Mouse (Mus musculus) heart, embryonic 15.5 days (tissue): ENCODE data around the gene Hoxb6. TPM values are rescaled to one million over a fixed set of nuclear protein-coding genes. Genes with fewer than 3 reads are reported as not detected.

ENCODE experiments used
- ATAC-seq: fragments of 200-750 bp; cut with Nextera tagmentation; replicated peaks from 2 replicates; pipeline ENCODE4 v1.8.0; 2017; ENCODE audit warnings: low read depth, moderate TSS enrichment; ENCODE audit not compliant: insufficient number of reproducible peaks, insufficient read depth, low FRiP score
- H3K27ac ChIP-seq: fragments of 300-500 bp; sonication (generic); 2 replicates; pipeline ENCODE4 v1.5.1; 2015; ENCODE audit warnings: mild to moderate bottlenecking, inconsistent platforms
- H3K27me3 ChIP-seq: fragments of 300-500 bp; sonication (generic); 2 replicates; pipeline ENCODE4 v1.6.1; 2015; ENCODE audit warnings: inconsistent platforms
- H3K36me3 ChIP-seq: fragments of 300-500 bp; sonication (generic); 2 replicates; pipeline ENCODE4 v1.6.1; 2015; ENCODE audit warnings: mild to moderate bottlenecking, inconsistent platforms
- H3K4me1 ChIP-seq: fragments of 300-500 bp; sonication (generic); replicated peaks from 2 replicates; pipeline ENCODE4 v1.6.1; 2015; ENCODE audit warnings: inconsistent platforms
- H3K4me2 ChIP-seq: fragments of 300-500 bp; sonication (generic); 2 replicates; pipeline ENCODE4 v1.6.1; 2015; ENCODE audit warnings: inconsistent platforms, mild to moderate bottlenecking, moderate library complexity
- H3K4me3 ChIP-seq: fragments of 300-500 bp; sonication (generic); 2 replicates; pipeline ENCODE4 v1.5.1; 2015; ENCODE audit warnings: mild to moderate bottlenecking, inconsistent platforms
- H3K9ac ChIP-seq: fragments of 300-500 bp; sonication (generic); 2 replicates; pipeline ENCODE4 v1.6.1; 2015; ENCODE audit warnings: mild to moderate bottlenecking, inconsistent platforms
- H3K9me3 ChIP-seq: fragments of 300-500 bp; sonication (generic); replicated peaks from 2 replicates; pipeline ENCODE4 v1.6.1; 2016; ENCODE audit warnings: inconsistent platforms
- WGBS: fragments of 180-500 bp; shearing (Covaris S2); methylation state at CpG from one replicate; pipeline ENCODE4 v1.1.7; 2015; ENCODE audit warnings: mixed read lengths; 5-methylcytosine and 5-hydroxymethylcytosine counted together
- polyA plus RNA-seq: library from polyadenylated mRNA; unstranded; fragments of >200 nt; fragmentation: Nextera tagmentation; extraction: Ambion mirVana; gene quantifications from 2 replicates; pipeline ENCODE4 v1.2.1, GENCODE M21; 2015

Gene Hoxb6
- 0.49 and 1.2 TPM in 2 replicates for polyA plus RNA-seq

- H3K9ac ChIP-seq, result no peak within 1 kb of the TSS
- H3K4me2 ChIP-seq, result no peak within 1 kb of the TSS
- ATAC-seq, result no peak
- H3K4me3 ChIP-seq, result peak within 1 kb of the TSS; percentile 10; the same call in 1 of the 2 replicates
- peaks cover 98% of the 10 kb centered on the region for H3K27me3 ChIP-seq
- H3K4me1 ChIP-seq, result peaks cover 9% of the 10 kb centered on the region
- no peaks in the 10 kb centered on the region for H3K36me3 ChIP-seq
- 5% methylated on average over 22 of the region's 22 CpGs for WGBS
- no peaks in the 10 kb centered on the region for H3K9me3 ChIP-seq
- H3K27ac ChIP-seq, result no peak within 1 kb of the TSS
Measured at GRCm38 (mm10) chr11:96291681-96292564, at the start of gene Hoxb6. Gene Hoxb6, plus strand, starts transcription at chr11:96292476.

- Histone ChIP-seq H3K27ac (no peak overlapping the region), H3K27me3 (peaks cover 98% of the 10 kb centered on the region), H3K4me2 (no peak overlapping the region), H3K36me3 (no peaks in the 10 kb centered on the region), H3K4me1 (peaks cover 6% of the 10 kb centered on the region; the same call in 1 of the 2 replicates), H3K9me3 (no peaks in the 10 kb centered on the region), H3K4me3 (no peak overlapping the region), H3K9ac (no peak overlapping the region)
- ATAC-seq, result no peak
- 0% methylated on average over 14 of the region's 14 CpGs for WGBS
Measured at GRCm38 (mm10) chr11:96250901-96251300, 41.4 kb upstream of the Hoxb6 start.

GRCm38 (mm10) chr11:96251480-96252031 lies 40.7 kb upstream of the Hoxb6 start:
- Histone ChIP-seq H3K4me1 (peaks cover 6% of the 10 kb centered on the region; the same call in 1 of the 2 replicates), H3K9me3 (no peaks in the 10 kb centered on the region), H3K9ac (no peak overlapping the region), H3K27me3 (peaks cover 98% of the 10 kb centered on the region), H3K27ac (no peak overlapping the region), H3K4me2 (0 out of 2 replicates have a peak overlapping the region, but pooled peaks have one; percentile 10), H3K4me3 (peak overlapping the region; percentile 17; the same call in 1 of the 2 replicates), H3K36me3 (no peaks in the 10 kb centered on the region)
- ATAC-seq, result no peak
- under 1% methylated on average over 46 of the region's 46 CpGs for WGBS

GRCm38 (mm10) chr11:96252541-96253120 lies 39.6 kb upstream of the Hoxb6 start:
- Histone ChIP-seq H3K27ac (no peak overlapping the region), H3K4me1 (peaks cover 6% of the 10 kb centered on the region; the same call in 1 of the 2 replicates), H3K4me3 (no peak overlapping the region), H3K9me3 (no peaks in the 10 kb centered on the region), H3K36me3 (no peaks in the 10 kb centered on the region), H3K27me3 (peaks cover 97% of the 10 kb centered on the region), H3K9ac (no peak overlapping the region), H3K4me2 (no peak overlapping the region)
- 6% methylated on average over 12 of the region's 12 CpGs for WGBS
- ATAC-seq, result no peak

- no peak overlapping the region for H3K9ac ChIP-seq
- H3K4me2 ChIP-seq, result no peak overlapping the region
- 2% methylated on average over 11 of the region's 11 CpGs for WGBS
- peaks cover 6% of the 10 kb centered on the region; the same call in 1 of the 2 replicates for H3K4me1 ChIP-seq
- no peak overlapping the region for H3K27ac ChIP-seq
- no peak for ATAC-seq
- no peak overlapping the region for H3K4me3 ChIP-seq
- no peaks in the 10 kb centered on the region for H3K9me3 ChIP-seq
- H3K27me3 ChIP-seq, result peaks cover 97% of the 10 kb centered on the region
- H3K36me3 ChIP-seq, result no peaks in the 10 kb centered on the region
Measured at GRCm38 (mm10) chr11:96254221-96254620, 38.1 kb upstream of the Hoxb6 start.

GRCm38 (mm10) chr11:96255111-96255995 lies 36.9 kb upstream of the Hoxb6 start:
- Histone ChIP-seq H3K9me3 (no peaks in the 10 kb centered on the region), H3K27ac (no peak overlapping the region), H3K9ac (no peak overlapping the region), H3K36me3 (no peaks in the 10 kb centered on the region), H3K27me3 (peaks cover 97% of the 10 kb centered on the region), H3K4me2 (no peak overlapping the region), H3K4me3 (no peak overlapping the region), H3K4me1 (peaks cover 6% of the 10 kb centered on the region; the same call in 1 of the 2 replicates)
- no peak for ATAC-seq
- WGBS, result 4% methylated on average over 39 of the region's 39 CpGs

GRCm38 (mm10) chr11:96255996-96256445 lies 36.3 kb upstream of the Hoxb6 start:
- Histone ChIP-seq H3K4me3 (no peak overlapping the region), H3K27me3 (peaks cover 97% of the 10 kb centered on the region), H3K27ac (no peak overlapping the region), H3K36me3 (no peaks in the 10 kb centered on the region), H3K9me3 (no peaks in the 10 kb centered on the region), H3K9ac (no peak overlapping the region), H3K4me2 (no peak overlapping the region), H3K4me1 (peaks cover 4% of the 10 kb centered on the region; the same call in 1 of the 2 replicates)
- 4% methylated on average over 14 of the region's 14 CpGs for WGBS
- ATAC-seq, result no peak

GRCm38 (mm10) chr11:96257141-96257540 lies 35.1 kb upstream of the Hoxb6 start:
- ATAC-seq, result no peak
- H3K4me1 ChIP-seq, result 0 out of 2 replicates have a peak, but pooled peaks cover 3% of the 10 kb centered on the region
- no peak overlapping the region for H3K27ac ChIP-seq
- no peak overlapping the region for H3K9ac ChIP-seq
- 27% methylated on average over 2 of the region's 2 CpGs for WGBS
- no peaks in the 10 kb centered on the region for H3K36me3 ChIP-seq
- no peak overlapping the region for H3K4me3 ChIP-seq
- no peaks in the 10 kb centered on the region for H3K9me3 ChIP-seq
- peaks cover 98% of the 10 kb centered on the region for H3K27me3 ChIP-seq
- H3K4me2 ChIP-seq, result no peak overlapping the region

GRCm38 (mm10) chr11:96259038-96259437 lies 33.2 kb upstream of the Hoxb6 start:
- Histone ChIP-seq H3K4me2 (no peak overlapping the region), H3K36me3 (no peaks in the 10 kb centered on the region), H3K27ac (no peak overlapping the region), H3K27me3 (peaks cover 98% of the 10 kb centered on the region), H3K4me3 (no peak overlapping the region), H3K9ac (no peak overlapping the region), H3K9me3 (no peaks in the 10 kb centered on the region), H3K4me1 (0 out of 2 replicates have a peak, but pooled peaks cover 3% of the 10 kb centered on the region)
- no peak for ATAC-seq
- WGBS, result 6% methylated on average over 2 of the region's 2 CpGs

GRCm38 (mm10) chr11:96259511-96259910 lies 32.8 kb upstream of the Hoxb6 start:
- H3K27me3 ChIP-seq, result peaks cover 98% of the 10 kb centered on the region
- no peak overlapping the region for H3K4me2 ChIP-seq
- 0 out of 2 replicates have a peak, but pooled peaks cover 3% of the 10 kb centered on the region for H3K4me1 ChIP-seq
- H3K4me3 ChIP-seq, result no peak overlapping the region
- 14% methylated on average over 1 of the region's 1 CpGs for WGBS
- no peak for ATAC-seq
- H3K36me3 ChIP-seq, result no peaks in the 10 kb centered on the region
- no peak overlapping the region for H3K9ac ChIP-seq
- no peak overlapping the region for H3K27ac ChIP-seq
- no peaks in the 10 kb centered on the region for H3K9me3 ChIP-seq
